Mouse (Mus musculus) heart, postnatal 36 days (tissue): Measurements from ENCODE around the gene Slc5a4a. TPM values are rescaled to one million over a fixed set of nuclear protein-coding genes. Genes with fewer than 3 reads are reported as not detected.

Experiments used
- DNase-seq, 2 experiments: peaks; one replicate each; pipeline ENCODE4 v3.0.0; 2021 to 2022
- intact Hi-C: fragments of 180-260 bp; cut with DNase I; formaldehyde crosslinking; loops from one replicate; pipeline ENCODE4 v1.15.1; 2025
- total RNA-seq, 2 experiments: library from RNA; stranded (reverse); gene quantifications; 2 replicates each; pipeline ENCODE4 v1.2.3; 2021

The Slc5a4a gene
- total RNA-seq: not detected

DNA sequence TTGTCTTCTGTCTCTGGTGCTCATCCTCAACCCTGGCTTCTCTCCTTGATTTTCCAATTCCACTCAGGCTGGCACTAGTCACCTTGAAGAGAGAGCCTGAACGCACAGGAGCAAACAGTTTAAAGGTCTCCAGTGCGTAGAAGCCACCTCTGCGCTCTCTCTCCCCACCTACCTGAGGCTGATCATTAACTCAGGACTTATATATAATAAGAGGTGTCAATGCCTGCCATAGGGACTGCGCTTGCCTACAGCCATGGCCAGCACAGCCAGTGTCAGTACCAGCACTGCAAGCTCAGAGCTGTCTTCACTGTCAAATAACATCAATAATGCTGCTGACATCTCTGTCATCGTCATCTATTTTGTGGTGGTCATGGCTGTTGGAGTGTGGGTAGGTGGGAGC lies at the start of gene Slc5a4a:
TSS of gene Slc5a4a (plus strand) at position 174 of the 400 bp plus-strand sequence.
- DNase-seq: no peak
- intact Hi-C loops: no loop called here

DNA sequence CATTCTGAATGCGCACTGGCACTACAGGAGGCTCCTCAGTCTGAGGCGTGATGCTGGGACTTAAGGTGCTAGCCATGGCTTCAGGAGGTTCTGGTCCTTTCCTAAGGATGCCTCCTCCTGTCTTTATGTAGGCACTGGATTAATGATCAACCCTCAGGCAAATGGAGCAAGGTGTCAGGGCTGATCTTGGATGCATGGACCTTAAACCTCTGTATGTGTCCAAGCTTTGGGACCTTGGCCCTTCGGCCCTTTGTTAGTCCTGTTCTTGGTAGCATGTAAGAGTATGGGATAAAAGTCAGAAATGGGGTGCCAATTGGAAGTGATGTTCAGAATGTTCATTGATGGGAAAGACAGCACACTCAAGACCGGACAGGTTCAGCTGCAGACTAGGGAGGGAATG lies 36.4 kb upstream of the Slc5a4a start, which contains the start of gene Slc5a4b:
TSS of gene Slc5a4b (minus strand) at position 101 of the 400 bp plus-strand sequence.
- no peak for DNase-seq
- intact Hi-C loops: no loop called here

DNA sequence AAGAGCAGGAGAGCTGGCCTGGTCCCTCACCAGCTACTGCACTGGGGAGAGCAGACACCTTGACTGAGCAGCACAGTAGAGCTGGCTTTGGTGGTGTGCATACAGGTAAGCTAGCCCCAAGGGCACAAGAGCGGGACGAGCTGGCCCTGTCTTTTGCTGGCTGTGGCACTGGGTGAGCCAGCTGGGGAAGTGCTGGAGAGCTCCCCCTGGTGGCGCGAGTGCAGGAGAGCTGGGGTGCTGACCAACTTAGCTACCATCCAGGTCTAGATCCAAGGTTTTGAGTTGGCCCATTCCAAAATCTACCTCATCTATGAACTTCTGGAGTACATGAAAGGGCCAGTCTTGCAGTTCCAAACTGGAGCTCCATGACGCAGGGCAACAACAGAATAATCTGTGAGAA lies 29.3 kb upstream of the Slc5a4a start:
- peak; percentile 8 to 33 for DNase-seq
- intact Hi-C loops: no loop called here

DNA sequence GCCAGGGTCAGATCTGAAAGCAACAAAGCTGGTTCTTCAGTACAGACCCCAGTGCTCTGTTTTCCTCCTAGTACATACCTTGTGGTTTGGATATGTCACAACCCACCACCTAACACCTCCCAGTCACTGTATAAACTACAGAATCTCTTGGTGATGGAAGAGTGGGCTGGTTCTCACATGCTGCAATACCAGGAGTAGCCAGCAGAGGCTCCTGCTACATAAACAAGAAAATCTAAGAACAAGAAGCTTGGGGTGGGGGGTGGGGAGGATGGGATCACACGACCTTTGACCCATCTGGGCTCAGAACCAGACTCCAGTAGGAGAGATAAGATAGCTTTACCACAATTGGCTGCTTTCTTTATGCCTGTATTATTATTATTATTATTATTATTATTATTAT lies 28.5 kb upstream of the Slc5a4a start:
- intact Hi-C loops: no loop called here
- no peak for DNase-seq

DNA sequence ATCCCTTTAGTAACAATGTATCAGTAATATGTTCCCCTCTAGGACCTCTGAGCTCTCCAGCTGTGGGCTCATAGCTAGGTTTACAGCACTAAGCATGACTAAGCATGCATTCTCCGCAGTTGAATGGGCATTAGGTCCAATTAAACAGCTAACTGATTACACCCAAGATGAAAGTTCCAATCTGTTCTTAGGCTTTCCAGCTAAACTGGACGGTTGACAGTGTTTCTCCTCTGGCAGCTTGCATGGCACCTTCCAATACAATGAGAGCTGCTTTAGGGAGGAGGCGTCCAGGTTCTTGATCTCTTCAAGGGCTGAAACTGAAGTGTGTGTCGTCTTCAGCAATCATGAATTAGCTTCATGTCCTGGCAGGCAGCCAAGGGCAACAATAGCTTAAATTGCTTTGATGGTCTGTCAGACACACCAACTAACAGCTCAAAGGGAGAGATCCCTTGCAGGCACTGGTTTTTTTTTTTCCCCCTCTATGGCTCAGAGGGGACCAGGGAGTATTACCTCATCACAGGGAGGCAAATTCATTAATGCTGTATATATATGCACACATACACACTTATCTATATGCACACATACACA lies 27.0 kb upstream of the Slc5a4a start:
- intact Hi-C loops: no loop called here
- DNase-seq: no peak

DNA sequence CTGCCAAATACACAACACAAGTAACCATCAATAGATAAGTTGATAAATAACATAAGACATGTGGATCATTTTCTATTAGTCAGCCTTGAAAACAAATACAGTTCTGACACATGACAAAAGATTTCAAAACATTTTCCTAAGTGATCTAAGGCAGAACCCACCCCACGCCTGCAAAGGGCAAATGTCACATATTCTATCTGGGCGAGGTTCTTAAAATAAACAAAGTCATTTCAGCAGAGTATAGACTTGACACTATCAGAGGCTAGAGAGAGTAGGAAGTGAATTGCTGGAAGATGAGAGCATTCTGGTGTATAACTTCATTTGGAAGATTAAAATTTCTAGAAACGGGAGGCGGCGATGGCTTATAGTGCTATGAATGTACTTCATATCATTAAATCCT lies 25.8 kb upstream of the Slc5a4a start:
- no peak for DNase-seq
- intact Hi-C loops: no loop called here

DNA sequence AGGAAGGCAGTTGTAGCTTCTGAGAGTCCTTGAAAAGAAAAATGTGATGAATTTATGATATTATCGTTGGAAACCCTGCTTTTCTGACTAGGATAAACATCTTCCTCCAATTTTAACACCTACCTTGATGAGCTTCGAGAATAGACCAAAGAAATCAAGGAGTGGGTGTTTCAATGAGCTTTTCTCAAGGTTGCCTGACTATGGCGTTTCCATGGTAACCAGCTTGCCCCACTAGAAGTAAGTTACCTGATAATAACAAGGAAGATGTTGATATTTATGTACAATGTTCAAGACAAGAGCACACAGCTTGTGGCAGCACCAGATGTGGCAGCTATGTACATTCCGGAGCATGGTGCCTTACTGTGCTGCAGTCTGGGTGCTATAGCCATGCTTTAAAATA lies 14.7 kb upstream of the Slc5a4a start:
- DNase-seq: no peak
- intact Hi-C loops: no loop called here

DNA sequence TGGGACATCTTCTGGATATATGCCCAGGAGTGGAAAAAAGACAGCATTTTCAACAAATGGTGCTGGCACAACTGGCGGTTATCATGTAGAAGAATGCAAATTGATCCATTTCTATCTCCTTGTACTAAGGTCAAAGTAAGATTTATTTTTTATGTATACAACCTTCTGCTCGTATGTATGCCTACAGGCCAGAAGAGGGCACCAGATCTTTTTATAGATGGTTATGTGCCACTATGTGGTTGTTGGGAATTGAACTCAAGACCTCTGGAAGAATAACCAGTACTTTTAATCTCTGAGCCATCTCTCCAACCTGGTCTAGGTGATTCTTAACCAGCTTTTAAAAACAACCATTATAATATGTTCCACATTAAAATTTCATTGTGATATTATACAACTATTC lies 10.9 kb upstream of the Slc5a4a start:
- intact Hi-C loops: no loop called here
- no peak for DNase-seq

DNA sequence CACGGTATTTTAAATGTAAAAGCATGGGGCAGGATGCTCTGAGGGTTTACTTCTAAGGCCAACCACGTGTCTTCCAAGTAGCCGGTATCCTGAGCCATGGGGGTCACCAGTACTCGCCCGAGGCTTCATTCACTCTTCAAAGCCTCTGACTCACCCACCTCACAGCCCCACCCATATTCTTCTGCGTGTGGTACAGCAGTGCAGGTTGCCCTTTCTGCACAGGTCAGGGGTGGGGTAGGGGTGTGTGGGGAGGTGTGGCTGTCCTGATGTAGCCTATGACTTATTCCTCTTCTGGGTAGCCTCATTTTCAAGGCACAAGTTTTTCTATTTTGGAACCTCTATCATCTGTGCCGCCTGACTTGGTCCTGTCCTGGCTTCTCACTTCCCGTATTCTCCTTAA lies 405 bp upstream of the Slc5a4a start:
- no peak for DNase-seq
- intact Hi-C loops: no loop called here

DNA sequence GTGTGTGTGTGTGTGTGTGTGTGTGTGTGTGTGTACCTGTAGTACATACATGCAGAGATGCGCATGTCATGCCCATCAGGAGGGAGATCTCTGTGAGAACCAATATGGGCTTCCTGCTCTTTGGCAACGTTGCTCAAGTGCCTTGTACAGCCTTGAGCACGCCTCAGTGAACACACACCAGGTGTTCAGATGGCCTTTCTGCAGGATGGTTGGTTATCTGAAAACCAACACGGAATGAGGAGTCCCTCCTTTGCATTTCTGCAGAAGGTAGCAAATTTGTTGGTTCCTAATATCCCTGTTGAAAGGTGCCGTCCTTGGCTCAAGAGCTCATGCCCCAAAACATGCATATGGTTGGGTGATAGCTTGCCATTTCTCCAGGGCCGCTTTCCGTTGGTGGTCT lies 8.7 kb downstream of the Slc5a4a start:
- DNase-seq: no peak
- intact Hi-C loops: no loop called here

DNA sequence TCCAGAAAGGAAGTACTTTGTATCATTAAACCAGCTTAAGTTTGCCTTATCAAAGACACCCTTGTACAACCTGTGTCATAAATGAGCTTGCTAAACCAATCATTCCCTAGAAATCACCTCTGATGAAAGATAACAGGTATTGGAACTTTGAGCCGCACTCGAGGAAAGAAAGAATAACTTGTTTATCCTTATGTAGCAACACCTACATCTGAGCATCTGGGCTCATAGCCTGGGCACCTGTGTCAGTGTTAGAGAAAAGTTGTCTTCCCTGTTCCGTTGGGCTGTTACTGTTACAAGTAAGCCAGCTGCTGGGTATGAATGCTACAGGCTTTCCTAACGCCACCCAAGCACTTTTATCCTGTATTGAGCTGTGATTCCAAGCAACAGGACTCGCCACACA lies 10.3 kb downstream of the Slc5a4a start:
- intact Hi-C loops: no loop called here
- no peak for DNase-seq

DNA sequence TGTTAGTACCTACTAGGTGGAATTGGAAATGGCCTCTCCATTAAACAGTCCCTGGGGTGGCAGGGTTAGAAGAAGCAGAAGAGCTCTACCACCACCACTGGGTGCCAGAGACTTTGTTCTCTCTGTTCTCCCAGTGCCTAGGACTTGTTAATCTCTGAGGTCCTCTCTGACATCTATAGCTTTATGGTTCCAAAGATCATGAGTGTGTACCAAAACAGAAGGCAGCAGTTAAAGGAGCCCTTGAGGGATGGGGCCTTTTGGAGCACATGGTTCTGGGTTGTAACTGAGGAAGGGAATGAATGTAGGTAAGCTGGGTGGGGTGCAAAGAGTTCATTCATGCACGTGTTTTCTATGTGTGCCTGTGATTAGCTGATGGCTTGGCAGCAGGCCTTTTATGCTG lies 10.8 kb downstream of the Slc5a4a start:
- intact Hi-C loops: no loop called here
- DNase-seq: no peak

DNA sequence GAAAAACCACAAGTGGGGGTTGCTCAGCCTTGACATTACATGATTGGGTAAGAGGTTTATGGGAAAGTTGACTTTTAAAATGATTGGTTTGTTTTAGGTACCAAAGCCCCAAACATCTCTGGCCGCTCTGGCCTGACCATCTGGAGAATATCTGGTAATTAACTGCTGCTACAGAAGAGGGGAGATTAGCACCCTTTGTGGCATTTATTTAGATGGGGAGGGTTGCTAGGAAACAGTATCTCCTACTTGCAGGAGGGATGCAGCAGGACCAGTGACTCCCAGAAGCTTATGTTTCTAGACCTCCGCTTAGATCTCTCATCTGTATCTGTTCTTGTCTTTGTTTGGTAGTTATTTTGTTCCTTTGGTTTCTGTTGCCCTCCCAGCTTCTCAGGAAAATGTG lies 27.6 kb downstream of the Slc5a4a start:
- intact Hi-C loops: no loop called here
- no peak for DNase-seq

DNA sequence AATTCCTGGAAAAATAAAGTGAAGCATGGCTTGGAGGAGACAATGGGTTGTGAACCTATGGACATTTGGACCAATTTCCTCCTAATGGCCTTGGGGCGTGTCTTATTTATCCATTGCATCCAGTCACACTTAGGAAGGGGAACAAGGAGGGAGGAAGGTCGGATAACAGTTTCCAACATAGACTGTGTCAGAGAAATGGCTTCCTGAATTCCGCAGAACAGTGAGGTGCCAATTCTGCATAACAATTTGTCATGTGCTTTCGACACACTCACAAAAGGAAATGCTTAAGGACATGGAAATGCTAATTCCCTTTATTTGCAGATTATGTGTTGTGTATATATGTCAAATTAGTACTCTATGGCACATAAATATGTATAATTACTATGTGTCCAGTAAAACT lies 38.0 kb downstream of the Slc5a4a start:
- DNase-seq: no peak
- intact Hi-C loops: no loop called here

DNA sequence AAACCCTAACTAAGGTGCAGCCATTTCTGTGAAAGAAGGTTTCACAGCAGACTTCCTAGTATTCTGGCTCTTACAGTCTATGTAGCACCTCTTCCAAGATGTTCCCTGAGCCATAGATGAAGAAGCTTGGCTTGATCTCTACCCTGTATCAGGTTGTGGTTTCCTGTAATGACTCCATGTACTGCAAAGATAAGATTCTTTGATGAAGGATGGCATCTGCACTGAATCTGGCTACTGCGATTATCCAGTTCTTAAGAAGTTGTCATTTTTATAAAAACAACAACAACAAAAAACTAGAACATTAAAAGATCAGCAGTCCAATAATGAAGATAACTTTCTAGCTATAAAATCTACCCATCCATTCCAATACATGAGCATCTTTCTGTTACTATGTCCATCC lies 40.8 kb downstream of the Slc5a4a start:
- intact Hi-C loops: no loop called here
- DNase-seq: no peak

DNA sequence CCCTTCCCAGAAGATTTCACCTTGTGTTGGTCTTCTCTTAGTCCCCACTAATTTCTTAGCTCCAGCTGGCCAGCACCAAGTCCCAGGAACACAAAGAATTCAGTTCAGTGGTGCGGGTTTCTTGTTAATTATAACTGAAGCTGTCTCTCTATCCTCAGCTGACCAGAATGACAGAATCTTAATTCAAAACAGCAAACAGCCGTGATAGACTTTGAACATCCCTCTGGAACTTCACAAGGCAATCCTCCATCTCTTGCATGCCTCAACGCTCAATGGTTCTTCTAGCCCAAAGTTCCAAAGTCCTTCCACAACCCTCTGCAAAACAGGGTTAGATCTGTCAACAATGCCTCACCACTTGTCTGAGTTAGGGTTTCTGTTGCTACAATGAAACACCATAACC lies 54.2 kb downstream of the Slc5a4a start:
- DNase-seq: no peak
- intact Hi-C loops: loop anchor here (5.0 to 10.0 kb wide), 2 partner anchors 224 to 317 kb away; no protein-coding TSS in a partner anchor

DNA sequence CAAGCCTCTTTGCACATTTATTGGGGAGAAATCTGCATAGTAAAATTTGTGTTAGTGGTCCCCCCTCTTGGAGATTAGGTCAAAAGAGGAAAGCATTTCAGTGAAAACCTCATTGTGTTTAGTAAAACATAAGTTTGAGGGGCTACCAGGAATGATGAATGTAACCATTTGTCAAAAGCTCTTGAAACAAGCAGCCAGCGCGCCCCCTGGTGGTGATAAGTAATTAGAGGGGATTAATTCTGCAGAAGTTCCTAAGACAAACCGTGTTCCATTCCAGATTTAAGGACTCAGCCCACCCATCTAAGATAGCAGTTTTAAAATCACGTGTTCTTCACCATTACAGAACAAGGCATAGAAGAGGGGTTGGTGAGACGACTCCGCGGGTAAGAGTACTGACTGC lies 54.7 kb downstream of the Slc5a4a start:
- intact Hi-C loops: loop anchor here (5.0 to 10.0 kb wide), 2 partner anchors 225 to 317 kb away; no protein-coding TSS in a partner anchor
- DNase-seq: peak; percentile 53 to 69

DNA sequence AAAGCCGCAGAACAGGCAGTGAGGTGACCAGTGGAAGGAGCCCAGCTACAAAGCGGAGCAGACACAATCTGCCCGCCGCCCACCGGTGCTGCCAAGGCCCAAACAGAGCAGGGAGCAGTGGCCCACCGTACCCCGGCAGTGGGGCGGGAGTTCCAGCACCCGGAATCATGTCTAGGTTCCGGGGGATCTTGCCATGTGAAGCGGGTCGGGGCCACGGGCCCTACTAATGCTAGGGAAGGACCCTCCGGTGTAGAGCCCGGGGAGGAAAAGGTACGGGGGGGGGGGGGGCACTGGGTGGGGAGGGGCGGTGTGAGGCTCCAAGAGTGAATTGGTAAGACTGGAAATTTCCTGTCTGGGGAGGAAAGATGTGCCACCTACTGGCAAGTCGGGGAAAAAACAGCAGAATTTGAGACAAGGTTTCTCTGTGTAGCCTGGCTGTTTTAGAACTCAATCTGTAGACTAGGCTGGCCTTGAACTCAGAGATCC lies 56.6 kb downstream of the Slc5a4a start:
- DNase-seq: peak in 1 of 2 experiments; percentile 21
- intact Hi-C loops: loop anchor here (5.0 to 10.0 kb wide), 2 partner anchors 227 to 319 kb away; no protein-coding TSS in a partner anchor

DNA sequence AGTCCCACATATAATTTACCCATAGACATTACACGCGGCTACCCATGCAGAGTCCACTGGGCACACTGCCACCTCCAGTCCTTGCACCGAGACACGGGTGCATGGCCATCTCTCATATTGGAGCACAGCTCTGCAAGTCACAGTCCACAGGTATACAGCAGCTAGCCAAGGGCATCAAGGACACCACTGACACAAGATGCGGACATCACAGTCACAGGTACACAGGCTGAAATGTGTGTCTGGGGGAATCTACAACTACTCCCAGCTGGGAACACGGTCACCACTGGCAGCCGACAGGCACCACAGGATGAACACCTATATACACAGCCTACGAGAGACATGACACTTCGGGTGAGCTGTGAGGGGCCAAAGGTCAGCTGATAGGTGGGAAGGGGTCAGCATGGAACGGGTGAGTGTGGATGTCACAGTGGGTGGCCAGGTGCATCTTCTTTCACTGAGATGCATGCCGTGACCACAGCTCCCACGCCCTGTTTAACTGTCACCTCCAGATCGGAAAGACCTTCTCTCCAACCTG lies 60.1 kb downstream of the Slc5a4a start:
- intact Hi-C loops: loop anchor here (10.0 kb wide), 1 partner anchor 323 kb away; no protein-coding TSS in a partner anchor

DNA sequence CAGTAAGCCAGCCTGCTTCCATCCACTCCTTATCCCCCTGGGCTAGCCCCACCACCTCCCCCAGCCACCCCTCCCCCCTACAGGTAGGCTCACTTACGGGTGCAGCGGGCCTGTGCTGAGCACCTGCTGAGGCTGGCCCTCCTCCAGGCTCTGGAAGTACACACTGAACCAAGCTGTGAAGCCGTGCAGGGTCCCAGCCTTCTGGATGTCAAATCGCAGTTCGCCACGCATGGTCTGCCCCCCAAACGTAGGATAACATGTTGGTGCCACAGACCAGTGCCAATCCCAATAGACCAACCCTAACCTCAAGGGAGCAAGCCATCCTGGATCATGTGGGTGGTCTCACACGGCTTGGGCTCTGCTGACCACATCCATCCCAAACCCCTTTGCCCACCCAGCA lies 62.0 kb downstream of the Slc5a4a start:
- DNase-seq: no peak
- intact Hi-C loops: loop anchor here (10.0 kb wide), 1 partner anchor 324 kb away; no protein-coding TSS in a partner anchor

More for the DNA sequence above, 60.1 kb downstream of the Slc5a4a start:
- DNase-seq: no peak

DNA sequence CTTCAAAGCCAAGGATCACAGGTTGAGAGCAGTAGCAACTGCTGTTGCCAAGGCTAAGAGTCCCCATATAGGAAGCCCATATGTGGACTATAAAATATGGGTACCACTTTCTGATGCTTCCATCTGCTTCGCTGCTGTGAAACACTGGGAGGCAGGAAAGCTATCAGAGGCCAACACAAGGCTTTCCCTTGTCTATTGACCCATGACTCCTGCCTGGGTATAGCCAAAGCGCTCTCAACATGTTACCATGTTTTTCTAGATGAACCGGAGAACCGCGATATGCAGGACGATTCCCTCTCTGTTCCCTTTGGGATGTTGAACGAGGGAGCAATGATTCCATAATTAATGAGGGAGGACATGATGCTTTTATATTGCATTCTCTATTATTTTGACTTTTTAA lies 63.6 kb downstream of the Slc5a4a start:
- DNase-seq: no peak
- intact Hi-C loops: no loop called here

DNA sequence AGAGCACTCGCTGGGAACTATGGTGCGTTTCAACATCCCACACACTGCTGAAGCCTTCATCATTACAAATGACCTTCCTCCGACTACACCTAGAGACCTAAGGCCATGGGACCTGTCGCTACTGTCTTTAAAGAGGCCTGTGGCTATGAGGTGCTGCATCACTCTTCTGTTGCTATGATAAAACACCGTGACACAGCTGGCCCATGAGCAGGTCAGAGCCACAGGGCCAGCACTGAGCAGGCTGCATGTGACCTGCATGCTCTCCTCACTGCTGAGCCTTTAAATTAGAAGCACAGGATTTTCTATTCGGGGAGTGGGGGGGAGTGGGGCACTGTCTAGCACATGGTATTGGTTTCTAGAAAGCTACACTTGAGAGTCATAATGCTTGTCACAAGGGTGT lies 64.9 kb downstream of the Slc5a4a start:
- intact Hi-C loops: no loop called here
- no peak for DNase-seq
